Mouse (Mus musculus) stomach, postnatal 0 days (tissue): ENCODE results near the gene Kcnq4. TPM values are rescaled to one million over a fixed set of nuclear protein-coding genes. Genes with fewer than 3 reads are reported as not detected.
A peak's percentile ranks its signal among the peaks of the same experiment; 100 is the strongest.

Experiments
- ATAC-seq: fragments of 200-750 bp; cut with Nextera tagmentation; 2 replicates; pipeline ENCODE4 v1.8.0; 2017; ENCODE audit not compliant: low FRiP score, low TSS enrichment
- DNase-seq: peaks from one replicate; pipeline ENCODE4 v3.0.0-alpha.2; 2016; ENCODE audit warnings: low spot score
- H3K27ac ChIP-seq: fragments of 300-500 bp; sonication (generic); replicated peaks from 2 replicates; pipeline ENCODE4 v1.5.1; 2014; ENCODE audit warnings: mild to moderate bottlenecking, control low read depth
- H3K27me3 ChIP-seq: fragments of 300-500 bp; sonication (generic); 2 replicates; pipeline ENCODE4 v1.6.1; 2014; ENCODE audit warnings: low read length; ENCODE audit not compliant: control insufficient read depth, insufficient read depth
- H3K36me3 ChIP-seq: fragments of 300-500 bp; sonication (generic); 2 replicates; pipeline ENCODE4 v1.6.1; 2014; ENCODE audit warnings: low read length, mixed read lengths; ENCODE audit not compliant: control insufficient read depth, insufficient read depth
- H3K4me1 ChIP-seq: fragments of 300-500 bp; sonication (generic); replicated peaks from 2 replicates; pipeline ENCODE4 v1.6.1; 2014; ENCODE audit warnings: antibody characterized with exemption; ENCODE audit not compliant: control insufficient read depth, insufficient read depth
- H3K4me2 ChIP-seq: fragments of 300-500 bp; sonication (generic); replicated peaks from 2 replicates; pipeline ENCODE4 v1.6.1; 2014; ENCODE audit warnings: low read depth, mild to moderate bottlenecking, control low read depth, moderate library complexity
- H3K4me3 ChIP-seq: fragments of 300-500 bp; sonication (generic); 2 replicates; pipeline ENCODE4 v1.5.1; 2014; ENCODE audit warnings: low read depth, low read length, control low read depth
- H3K9ac ChIP-seq: fragments of 300-500 bp; sonication (generic); 2 replicates; pipeline ENCODE4 v1.6.1; 2014; ENCODE audit warnings: mild to moderate bottlenecking, low read length, control low read depth, mixed read lengths
- H3K9me3 ChIP-seq: fragments of 300-500 bp; sonication (generic); 2 replicates; pipeline ENCODE4 v1.6.1; 2016; ENCODE audit warnings: low read length; ENCODE audit not compliant: control insufficient read depth
- CTCF ChIP-seq: IDR thresholded peaks from 2 replicates; pipeline ENCODE4 v1.5.1; 2016; ENCODE audit warnings: antibody characterized with exemption, low read depth, mild to moderate bottlenecking, moderate library complexity
- EP300 ChIP-seq: optimal IDR thresholded peaks from 2 replicates; pipeline ENCODE3; 2016; ENCODE audit warnings: antibody characterized with exemption
- WGBS: fragments of 180-500 bp; shearing (Covaris S2); extraction: QIAGEN DNeasy Blood & Tissue Kit; methylation state at CpG from one replicate; pipeline ENCODE4 v1.1.7; 2014; 5-methylcytosine and 5-hydroxymethylcytosine counted together
- polyA plus RNA-seq: library from polyadenylated mRNA; unstranded; fragments of >200 nt; fragmentation: Nextera tagmentation; extraction: Ambion mirVana; gene quantifications from 2 replicates; pipeline ENCODE4 v1.2.1, GENCODE M21; 2015

Kcnq4 gene
- polyA plus RNA-seq, 1 experiment from 2014 or later, result 2.2 TPM

GRCm38 (mm10) chr4:120755299-120755698 is 6.9 kb upstream of the Kcnq4 start:
- Histone ChIP-seq H3K36me3 (peaks cover 16% of the 10 kb centered on the region), H3K4me3 (no peak overlapping the region), H3K4me1 (no peaks in the 10 kb centered on the region), H3K27ac (no peak overlapping the region), H3K9ac (no peak overlapping the region), H3K4me2 (no peak overlapping the region), H3K27me3 (no peaks in the 10 kb centered on the region), H3K9me3 (no peaks in the 10 kb centered on the region)
- no peak for TF ChIP-seq EP300
- peak; percentile 94 for TF ChIP-seq CTCF
- WGBS, result 0% methylated on average over 1 of the region's 1 CpGs
- ATAC-seq (peak; percentile 61; the same call in 1 of the 2 replicates), DNase-seq (peak; percentile 80)

GRCm38 (mm10) chr4:120749601-120750000 is 1.2 kb upstream of the Kcnq4 start:
- ATAC-seq (no peak), DNase-seq (no peak)
- H3K36me3 ChIP-seq, result no peaks in the 10 kb centered on the region
- no peak overlapping the region for H3K4me3 ChIP-seq
- no peaks in the 10 kb centered on the region for H3K4me1 ChIP-seq
- no peaks in the 10 kb centered on the region for H3K27me3 ChIP-seq
- no peak overlapping the region for H3K27ac ChIP-seq
- TF ChIP-seq CTCF, result no peak
- no peak for TF ChIP-seq EP300
- 37% methylated on average over 2 of the region's 2 CpGs for WGBS
- no peak overlapping the region for H3K9ac ChIP-seq
- no peaks in the 10 kb centered on the region for H3K9me3 ChIP-seq
- no peak overlapping the region for H3K4me2 ChIP-seq

GRCm38 (mm10) chr4:120747243-120747792 is 1.1 kb downstream of the Kcnq4 start:
- under 1% methylated on average over 51 of the region's 75 CpGs for WGBS
- TF ChIP-seq EP300 (no peak), CTCF (no peak)
- Histone ChIP-seq H3K27ac (peak overlapping the region; percentile 76), H3K27me3 (no peaks in the 10 kb centered on the region), H3K4me1 (no peaks in the 10 kb centered on the region), H3K4me3 (peak overlapping the region; percentile 65), H3K36me3 (no peaks in the 10 kb centered on the region), H3K9ac (peak overlapping the region; percentile 68), H3K9me3 (no peaks in the 10 kb centered on the region), H3K4me2 (peak overlapping the region; percentile 98)
- DNase-seq (peak; percentile 57), ATAC-seq (peak; percentile 64; the same call in 1 of the 2 replicates)

GRCm38 (mm10) chr4:120746552-120747150 is 1.8 kb downstream of the Kcnq4 start:
- Histone ChIP-seq H3K4me2 (peak overlapping the region; percentile 98), H3K27me3 (no peaks in the 10 kb centered on the region), H3K4me3 (peak overlapping the region; percentile 65), H3K27ac (peak overlapping the region; percentile 76), H3K4me1 (no peaks in the 10 kb centered on the region), H3K9me3 (no peaks in the 10 kb centered on the region), H3K36me3 (no peaks in the 10 kb centered on the region), H3K9ac (peak overlapping the region; percentile 68)
- no peak for DNase-seq
- TF ChIP-seq EP300, result no peak
- TF ChIP-seq CTCF, result no peak
- 7% methylated on average over 34 of the region's 53 CpGs for WGBS
- peak; percentile 52 for ATAC-seq

GRCm38 (mm10) chr4:120745731-120746551 is 2.5 kb downstream of the Kcnq4 start:
- Histone ChIP-seq H3K9ac (peak overlapping the region; percentile 68), H3K27me3 (no peaks in the 10 kb centered on the region), H3K36me3 (no peaks in the 10 kb centered on the region), H3K4me3 (peak overlapping the region; percentile 65), H3K4me1 (no peaks in the 10 kb centered on the region), H3K9me3 (no peaks in the 10 kb centered on the region), H3K4me2 (peak overlapping the region; percentile 98), H3K27ac (peak overlapping the region; percentile 76)
- WGBS, result 43% methylated on average over 10 of the region's 10 CpGs
- no peak for DNase-seq
- TF ChIP-seq EP300, result no peak
- TF ChIP-seq CTCF, result peak; percentile 39
- ATAC-seq, result no peak

GRCm38 (mm10) chr4:120743636-120744035 is 4.8 kb downstream of the Kcnq4 start:
- H3K9me3 ChIP-seq, result no peaks in the 10 kb centered on the region
- no peaks in the 10 kb centered on the region for H3K27me3 ChIP-seq
- no peaks in the 10 kb centered on the region for H3K4me1 ChIP-seq
- no peaks in the 10 kb centered on the region for H3K36me3 ChIP-seq
- 37% methylated on average over 3 of the region's 3 CpGs for WGBS
- no peak for ATAC-seq
- peak overlapping the region; percentile 23; the same call in 1 of the 2 replicates for H3K4me2 ChIP-seq
- no peak for TF ChIP-seq EP300
- TF ChIP-seq CTCF, result no peak
- no peak for DNase-seq
- H3K9ac ChIP-seq, result no peak overlapping the region
- H3K4me3 ChIP-seq, result no peak overlapping the region
- H3K27ac ChIP-seq, result no peak overlapping the region
